Mouse (Mus musculus) thymus, adult 2 months (tissue): Measurements from ENCODE around the gene Tiam2.

ENCODE experiments used
- CTCF ChIP-seq: fragments of 200-500 bp; IDR thresholded peaks from 2 replicates; pipeline ENCODE4 v1.5.1; 2012; ENCODE audit warnings: mild to moderate bottlenecking, control low read depth, low read length, moderate library complexity, borderline replicate concordance; ENCODE audit not compliant: control insufficient read depth, poor library complexity, insufficient read depth; ENCODE audit errors: extremely low read depth
- POLR2A ChIP-seq: fragments of 200-500 bp; IDR thresholded peaks from 2 replicates; pipeline ENCODE4 v1.6.1; 2012; ENCODE audit warnings: mild to moderate bottlenecking, low read length, control low read depth, moderate library complexity; ENCODE audit not compliant: control insufficient read depth, poor library complexity, insufficient read depth; ENCODE audit errors: extremely low read depth

- no peak for TF ChIP-seq CTCF
- no peak for TF ChIP-seq POLR2A
These were observed 156.7 kb downstream of the Tiam2 start for GRCm38 (mm10) chr17:3483091-3483490.
